Mouse (Mus musculus) spleen, postnatal 10 days (tissue): ENCODE data around the gene Mmd.

Experiments
- DNase-seq, 2 experiments: peaks; one replicate each; pipeline ENCODE4 v3.0.0; 2021 to 2022; ENCODE audit warnings: low spot score in 2 of 2

The Mmd gene

DNA sequence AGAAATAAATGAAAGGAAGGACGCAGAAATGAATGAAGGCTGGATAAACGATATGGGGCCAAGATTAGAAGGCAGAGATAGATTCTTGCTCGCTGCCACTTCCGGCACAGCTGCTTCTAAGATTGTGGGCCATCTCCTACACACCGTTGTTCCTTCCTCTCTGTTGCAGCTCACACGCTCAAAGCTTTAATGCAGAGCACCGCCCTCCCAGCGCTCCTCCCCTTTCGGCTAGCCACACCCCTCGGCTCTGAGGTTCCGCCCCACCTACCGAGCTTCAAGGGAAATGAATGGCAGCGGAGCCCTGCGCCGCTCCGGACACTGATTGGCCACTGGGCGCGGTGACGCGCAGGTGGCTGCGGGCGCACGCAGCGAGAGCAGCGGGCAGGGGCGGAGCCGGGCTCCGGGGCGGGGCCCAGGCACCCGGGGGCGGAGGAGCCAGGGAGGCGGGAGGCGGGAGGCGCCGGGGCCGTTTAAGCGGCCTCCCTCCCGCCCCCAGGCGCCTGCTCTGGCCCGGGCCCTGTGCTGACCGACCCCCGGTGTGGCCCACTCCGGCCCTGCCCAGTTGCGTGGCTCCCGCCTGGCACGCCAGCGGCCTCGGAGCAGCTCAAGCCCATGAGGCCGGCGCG is at the start of gene Mmd:
Mmd (plus strand) TSS at position 432 of the 626 bp plus-strand sequence.
- DNase-seq = peak; percentile 88 to 96

DNA sequence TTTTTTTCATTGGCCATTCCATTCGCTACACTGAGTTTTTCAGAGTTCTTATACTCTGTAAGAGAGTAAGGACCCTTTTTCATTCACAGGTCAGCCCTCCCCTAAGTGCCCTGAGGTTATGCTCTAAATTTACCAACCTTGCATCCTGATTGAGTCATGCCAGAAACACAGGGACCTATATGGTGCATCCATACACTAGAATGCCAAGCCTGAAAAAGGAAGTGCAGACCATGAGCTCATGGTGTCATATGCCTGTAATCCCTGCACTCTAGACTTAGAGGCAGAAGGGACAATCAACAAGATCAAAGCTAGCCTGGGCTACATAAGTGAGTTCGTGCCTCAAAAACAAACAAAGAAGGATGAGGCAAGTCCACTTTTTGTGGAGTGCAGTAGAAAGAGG is 48.4 kb upstream of the Mmd start:
- DNase-seq = no peak

DNA sequence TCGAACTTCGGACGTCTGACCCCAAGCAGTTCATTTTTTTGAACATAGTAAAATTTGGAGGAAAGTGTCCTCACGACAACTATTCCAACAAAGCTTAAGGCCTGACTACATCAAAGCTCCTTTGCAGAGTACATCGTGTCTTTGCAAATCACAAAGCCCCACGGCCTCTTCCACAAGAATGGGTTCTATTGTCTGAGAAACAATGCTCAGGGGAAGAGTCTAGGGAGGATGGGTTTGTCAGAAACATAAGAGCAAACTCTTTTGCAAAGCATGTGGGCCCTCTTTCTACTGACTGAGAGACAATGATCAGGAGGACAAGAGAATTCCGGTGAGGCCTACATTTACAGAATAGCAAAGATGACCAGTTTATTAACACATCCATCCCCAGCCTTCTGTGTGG is 35.0 kb upstream of the Mmd start:
- DNase-seq = no peak

DNA sequence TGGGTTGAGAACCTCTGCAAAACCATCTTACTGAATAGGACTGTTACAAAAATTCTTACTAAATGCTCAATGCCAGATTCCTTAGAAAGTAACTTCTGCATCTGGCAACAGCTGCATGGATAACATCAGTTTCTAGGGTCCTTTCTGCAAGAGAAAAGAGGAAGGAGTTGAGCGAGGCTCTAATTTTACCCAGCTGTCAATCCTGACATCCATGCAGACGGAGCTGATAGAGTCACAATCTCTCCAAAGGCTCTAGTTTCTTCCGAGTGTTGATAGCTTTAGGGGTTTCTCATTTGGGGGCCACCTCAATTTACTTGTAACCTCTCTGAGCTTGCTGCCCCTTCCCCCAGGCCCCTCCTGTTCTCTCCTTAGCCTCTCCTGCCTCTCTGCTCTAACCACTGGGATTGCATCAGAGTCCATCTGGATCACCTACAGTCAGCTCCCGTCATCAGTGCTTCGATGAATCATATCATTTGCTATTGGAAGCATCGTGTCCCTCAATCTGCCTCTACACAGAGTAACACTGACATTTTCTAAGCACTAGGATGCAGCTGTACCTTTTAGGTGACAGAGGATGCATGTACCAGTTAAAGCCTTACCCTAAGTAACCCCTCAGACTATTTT is 29.1 kb upstream of the Mmd start:
- no peak for DNase-seq

DNA sequence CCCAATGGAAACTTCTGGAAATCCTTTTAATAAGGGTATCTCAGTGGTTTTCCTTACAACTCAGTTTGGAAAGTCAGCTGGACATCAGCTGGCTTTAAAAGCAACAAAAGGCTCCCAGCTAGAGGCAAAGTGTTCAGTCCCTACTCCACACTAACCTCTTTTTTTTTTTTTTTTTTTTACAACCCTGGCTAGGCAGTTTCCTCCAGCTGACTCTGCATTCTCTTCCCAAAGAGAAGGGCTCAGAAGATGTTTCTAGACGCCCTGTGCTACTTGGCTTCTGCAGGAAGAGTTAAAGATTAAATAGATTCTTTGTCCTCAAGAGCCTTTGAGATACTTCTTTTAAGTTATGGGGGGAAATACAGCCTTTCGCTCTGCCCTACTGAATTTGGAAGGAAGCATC is 28.5 kb upstream of the Mmd start:
- no peak for DNase-seq

DNA sequence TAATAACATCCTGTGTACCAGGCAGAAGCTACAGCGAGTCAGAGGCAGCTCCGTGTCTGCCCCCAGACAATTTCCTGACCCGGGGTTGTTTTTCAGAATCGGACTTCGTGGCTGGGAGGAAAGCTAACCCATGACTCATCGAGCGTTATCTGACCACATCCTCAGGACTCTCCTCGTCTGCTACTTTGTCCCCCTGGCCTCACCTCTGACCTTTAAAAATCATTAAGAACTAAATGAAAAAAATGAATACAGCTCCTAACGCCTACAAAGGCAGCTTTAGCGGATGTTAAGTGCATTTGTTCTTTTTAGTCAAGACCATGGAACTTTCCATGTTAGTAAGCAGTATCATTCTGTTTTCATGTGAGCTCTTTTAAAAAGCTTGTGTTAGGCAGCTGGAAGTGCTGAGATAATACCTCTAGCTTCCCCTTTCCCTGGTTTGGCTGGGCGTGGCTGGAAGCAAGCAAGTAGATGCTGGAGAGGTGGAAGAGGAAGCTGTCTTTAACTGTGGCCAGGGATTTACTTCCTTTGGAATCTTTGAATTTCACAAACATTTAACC is 24.3 kb upstream of the Mmd start:
- no peak for DNase-seq

DNA sequence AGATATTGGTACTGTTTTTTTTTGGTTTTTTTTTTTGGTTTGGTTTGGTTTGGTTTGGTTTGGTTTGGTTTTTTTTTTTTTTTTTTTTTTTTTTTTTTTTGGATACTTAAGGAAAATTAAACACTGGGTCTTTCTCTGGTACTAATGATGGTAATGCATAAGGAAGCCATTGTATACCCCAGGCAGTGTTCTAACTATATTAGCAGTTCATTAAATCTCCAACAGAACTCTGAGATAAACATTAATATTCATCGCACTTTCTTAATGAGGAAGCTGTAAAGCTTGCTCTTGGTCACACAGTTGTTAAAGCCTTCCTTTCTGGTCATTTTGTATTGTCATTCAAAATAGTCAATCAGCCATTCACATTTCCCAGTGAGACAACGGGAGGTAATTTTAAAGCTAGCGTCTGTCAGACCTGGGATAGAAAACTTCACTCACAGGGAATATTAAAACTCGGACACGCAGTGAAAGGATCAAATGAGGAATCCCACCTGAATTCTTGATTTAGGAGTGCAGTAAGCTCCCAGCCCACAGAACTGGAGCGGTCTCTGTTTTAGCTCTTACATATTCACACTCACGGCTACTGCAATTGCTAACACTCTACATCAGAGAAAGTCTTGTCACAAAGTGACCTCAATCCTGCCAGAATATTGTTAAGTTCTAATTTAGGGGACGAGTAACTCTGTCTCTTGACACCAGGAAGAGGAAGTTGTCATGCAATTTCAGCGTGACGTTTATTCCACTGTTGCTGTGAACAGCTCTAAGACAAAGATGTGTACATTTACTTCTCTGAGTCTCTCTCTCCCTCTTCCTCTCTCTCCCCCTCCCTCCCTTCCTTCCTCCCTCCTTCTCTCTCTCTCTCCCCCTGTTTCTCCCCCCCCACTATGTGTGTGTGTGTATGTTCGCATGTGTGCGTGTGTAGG is 22.0 kb upstream of the Mmd start:
- no peak for DNase-seq

DNA sequence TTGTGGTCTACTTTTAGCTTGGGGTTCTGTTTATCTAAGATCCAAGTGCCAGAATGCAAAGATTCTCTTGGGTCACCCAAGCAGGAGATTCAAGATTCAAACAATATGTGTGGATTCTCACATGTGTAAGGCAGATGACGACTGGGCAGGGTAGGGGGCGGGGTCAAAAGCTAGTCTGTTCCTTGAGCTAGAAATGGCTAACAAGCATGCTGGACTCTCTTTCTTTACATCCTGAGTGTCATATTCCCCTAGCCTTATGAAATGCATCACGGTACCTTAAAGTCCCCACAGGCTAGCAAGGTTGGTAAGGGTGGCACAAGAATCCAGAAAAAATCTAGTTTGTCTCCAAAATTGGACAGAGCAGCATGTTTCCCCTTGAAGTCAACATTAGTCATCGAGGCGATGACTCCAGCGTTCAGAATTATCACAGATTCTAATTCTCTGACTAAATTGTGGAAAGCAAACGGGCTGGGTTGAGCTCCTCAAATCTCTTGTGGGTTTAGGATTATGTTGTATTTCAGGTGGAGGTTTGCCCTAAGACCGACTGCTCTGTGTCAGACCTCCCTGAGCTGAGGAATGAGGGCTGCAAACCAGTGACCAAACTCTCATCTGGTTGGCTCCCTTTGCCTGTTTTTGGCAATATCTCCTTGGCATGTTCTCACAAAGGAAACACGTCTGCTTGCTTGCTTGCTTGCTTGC is 20.9 kb upstream of the Mmd start:
- no peak for DNase-seq

DNA sequence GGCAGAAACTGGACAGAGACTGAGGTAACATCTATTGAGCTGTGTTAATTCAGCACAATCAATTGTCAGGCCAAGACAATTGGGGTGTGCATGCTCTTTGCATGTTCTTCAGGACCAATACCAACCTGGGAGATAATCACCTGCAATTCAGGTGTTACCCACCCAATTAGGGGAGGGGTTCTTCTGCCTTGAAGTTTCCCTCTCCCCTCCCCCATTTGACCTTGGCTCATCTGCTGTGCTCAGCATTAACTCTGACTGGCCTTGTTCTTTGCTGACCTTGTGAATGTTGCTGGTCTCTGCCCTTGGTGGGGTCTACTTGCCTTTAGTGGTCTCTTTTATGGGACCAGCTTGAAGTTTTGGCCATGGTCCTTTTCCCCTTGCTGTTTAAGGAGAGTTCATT is 19.5 kb upstream of the Mmd start:
- DNase-seq = no peak

DNA sequence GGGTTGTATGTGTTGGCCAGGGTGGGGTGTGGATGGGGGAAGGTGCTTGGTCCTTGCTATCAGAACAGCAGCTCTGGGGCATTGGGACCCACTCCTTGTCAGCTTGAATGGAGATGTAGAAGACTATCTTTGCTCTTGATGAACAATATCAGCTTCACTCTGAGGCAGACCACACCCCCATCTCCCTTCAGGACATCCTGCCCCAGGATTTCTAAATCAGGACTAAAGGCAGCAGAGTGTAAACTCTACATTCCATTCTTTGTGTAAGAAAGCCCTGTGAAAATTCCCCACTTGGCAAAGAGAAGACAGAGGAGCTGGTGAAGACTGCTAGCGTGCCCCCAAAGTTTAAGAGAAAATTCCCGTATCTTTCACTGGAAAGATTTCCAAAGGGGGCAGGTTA is 18.6 kb upstream of the Mmd start:
- DNase-seq = no peak

DNA sequence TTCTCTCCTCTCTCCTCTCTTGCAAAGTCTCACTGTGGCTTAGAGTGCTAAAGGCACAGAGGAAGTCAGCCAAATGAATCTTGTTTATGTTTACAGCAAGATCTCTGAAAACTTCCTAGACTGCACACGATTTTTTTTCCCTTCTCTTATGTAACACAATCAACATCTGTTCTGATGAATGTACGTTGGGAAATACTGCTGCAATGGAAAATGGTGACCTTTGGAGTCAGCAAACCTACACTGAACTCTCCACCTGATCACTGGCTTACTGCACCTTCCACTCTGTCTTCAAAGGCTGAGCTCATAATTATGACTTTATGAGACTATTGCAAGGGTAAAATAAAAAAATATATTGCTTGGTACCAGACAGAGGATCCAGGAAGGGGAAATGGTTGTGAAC is 17.6 kb upstream of the Mmd start:
- no peak for DNase-seq

DNA sequence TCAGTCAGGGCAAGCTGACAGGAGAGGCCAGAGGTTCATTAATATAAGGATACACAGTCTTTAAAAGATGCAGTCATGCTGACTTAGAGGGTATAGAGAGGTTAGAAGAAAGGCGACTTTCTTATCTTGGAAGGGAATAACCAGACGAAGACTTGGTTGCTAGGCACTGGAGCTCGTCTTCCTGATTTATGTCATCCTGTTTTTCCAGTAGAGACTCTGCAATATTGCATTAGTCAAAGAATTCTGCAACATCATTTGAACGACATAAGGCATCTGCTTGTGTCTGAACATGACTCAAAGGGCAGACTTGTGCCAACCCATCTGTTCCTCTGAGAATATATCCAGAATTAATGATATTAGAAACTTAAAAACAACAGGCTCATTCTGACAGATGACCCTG is 16.6 kb upstream of the Mmd start:
- DNase-seq = no peak

DNA sequence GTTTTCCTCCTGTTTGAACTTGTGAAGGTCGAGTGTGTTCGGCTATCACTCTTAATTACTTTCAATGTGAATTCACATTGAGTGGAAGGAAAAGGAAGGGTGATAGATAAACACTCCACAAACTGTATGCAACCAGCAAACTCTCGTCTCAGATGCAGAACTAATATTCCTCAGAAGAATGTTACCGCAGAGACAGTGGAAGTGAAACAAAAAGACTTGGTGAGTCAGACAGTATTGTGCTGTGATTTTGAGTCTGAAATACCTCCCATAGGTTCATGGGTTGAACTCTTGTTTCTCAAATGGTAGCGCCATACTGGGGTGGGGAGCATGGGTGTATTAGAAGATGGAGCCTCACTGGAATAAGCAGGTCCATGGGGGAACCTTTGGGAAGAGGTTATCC is 14.0 kb upstream of the Mmd start:
- DNase-seq = no peak

DNA sequence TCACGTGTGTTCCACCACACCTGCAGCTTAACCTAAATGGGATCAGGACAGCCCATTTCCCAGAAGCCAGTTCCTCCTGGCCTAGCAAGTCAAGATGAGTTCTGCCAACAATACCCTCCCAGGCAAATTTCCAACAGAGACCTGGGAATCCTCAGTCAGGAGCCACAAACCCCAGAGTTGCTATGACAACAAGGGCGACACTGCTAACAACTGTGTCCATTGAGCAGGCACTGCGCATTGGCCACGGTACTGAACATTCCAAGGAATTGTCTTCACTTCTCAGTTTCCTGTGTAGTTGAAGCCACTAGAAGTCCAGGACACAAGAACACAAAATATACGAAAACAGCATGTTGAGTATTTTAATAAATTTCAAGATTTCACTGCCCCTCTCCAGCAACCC is 11.6 kb upstream of the Mmd start:
- DNase-seq = no peak

DNA sequence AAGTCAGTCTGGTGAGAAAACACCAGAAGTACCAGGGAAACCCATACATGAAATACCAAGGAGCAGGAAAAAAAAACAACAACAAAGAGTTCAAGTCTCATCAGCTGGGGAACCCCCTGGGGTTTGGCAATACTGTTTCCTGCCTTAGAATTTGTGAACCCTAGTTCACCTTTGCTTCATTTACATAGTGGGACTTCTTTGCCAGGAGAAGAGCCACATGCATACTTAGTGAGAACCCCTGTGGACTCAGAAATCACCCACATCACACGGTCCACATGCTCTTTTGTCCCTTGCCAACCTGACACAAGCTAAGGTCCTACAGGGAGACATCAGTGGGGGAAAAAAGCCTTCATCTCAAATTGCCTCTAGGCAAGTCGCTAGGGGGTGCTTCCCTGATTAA is 10.6 kb upstream of the Mmd start:
- no peak for DNase-seq

DNA sequence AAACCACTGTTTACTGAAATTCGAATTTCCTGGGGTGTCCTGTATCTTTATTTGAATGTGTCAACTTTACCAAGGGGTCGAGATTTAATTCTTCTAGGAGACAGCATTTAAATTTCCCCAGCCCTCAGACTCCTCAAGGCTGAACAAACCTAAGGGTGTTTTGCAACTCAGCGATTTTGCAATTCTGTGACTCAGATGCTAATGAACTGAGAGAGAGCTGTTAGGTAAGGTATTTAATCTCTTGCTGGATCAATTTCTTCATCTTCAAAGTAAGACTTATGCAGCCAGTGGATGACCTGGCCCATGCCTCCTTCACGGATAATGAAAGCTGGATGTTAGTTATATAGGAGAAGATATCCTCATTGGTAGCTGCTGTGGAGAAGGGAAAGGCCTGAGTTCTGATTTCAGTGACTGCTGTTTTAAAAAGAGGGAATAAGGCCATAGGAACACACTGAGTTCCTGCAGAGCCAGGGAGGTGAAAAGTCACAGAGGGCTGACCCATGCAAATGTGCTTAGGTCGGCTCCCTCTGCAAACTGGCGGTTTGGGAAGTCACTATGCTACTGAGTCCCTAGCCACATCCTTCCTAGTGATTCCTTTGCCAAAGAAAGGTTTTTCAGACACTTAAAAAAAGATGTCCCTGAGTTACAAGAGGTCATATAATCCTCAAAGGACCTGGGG is 8.5 kb upstream of the Mmd start:
- no peak for DNase-seq

DNA sequence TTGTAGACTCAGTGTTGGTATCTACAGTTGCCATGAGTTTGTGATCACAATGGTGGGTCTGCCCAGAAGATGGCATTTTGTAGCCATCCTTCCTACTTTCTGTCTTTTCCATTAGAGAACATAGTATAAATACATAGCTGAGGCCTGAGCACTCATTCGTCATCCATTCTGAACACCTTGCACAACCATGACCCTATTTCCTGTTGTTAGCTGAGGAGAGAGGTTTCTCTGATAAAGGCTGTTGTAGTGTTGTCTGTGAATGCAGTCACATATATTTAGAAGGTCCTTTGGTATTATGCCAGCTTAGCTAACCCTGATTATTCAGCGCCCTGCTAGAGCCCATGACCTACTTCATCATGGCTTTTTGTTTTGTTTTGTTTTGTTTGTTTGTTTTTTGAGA is 7.4 kb upstream of the Mmd start:
- DNase-seq = no peak

DNA sequence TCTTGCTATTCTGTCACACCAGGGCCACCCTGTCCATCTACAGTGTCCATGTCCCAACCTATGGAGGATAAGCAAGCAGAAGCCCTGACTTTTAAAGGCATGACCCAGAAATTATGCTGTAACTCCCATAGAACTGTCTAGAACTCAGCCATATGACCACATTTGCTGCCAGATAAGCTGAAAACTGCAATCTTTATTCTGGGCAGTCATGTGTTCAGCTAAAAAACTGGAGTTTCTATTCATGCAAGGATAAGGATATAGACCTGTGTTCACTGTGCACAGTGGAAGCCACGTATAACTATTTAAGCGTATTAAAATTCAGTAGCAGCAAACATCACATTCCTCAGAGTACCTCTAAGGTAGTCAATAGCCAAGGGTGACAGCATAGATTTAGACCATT is 6.0 kb upstream of the Mmd start:
- no peak for DNase-seq

DNA sequence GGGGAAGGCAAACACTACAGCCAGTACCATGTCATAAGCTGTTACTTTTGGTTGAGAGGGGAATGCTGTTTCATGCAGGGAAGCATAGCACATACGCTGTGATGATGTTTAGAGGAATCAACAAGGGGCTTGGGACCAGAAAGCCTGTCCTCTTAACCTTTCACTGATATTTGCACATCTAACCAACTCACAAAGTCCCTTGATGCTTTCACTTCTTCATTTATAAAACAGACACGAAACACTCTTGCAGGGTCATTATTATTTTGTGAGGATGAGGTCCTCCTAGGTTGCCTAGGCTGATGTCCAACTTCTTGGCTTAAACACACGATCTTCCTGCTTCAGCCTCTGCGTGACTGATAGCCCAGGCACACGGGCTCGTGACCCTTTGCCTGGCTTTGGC is 3.6 kb upstream of the Mmd start:
- DNase-seq = no peak

DNA sequence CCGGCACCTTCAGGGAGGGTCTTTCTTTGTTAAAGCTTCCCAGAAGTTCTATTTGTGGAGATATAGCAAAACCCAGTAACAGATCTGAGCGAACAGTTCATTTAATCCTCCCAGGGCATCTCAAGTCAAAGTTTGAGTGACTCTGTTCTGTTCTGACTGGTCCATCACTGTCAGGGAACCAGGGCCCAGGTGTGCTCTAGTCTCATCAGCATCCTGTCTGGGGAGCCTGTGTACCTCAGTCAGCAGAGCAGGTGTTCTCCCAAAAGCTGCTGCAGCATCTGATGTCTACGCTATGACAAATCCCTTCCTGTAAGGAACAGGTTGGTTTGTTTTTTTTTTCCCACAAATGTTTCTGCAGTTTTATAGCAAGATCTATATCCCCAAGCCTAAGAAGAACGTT is 2.6 kb upstream of the Mmd start:
- DNase-seq = no peak

DNA sequence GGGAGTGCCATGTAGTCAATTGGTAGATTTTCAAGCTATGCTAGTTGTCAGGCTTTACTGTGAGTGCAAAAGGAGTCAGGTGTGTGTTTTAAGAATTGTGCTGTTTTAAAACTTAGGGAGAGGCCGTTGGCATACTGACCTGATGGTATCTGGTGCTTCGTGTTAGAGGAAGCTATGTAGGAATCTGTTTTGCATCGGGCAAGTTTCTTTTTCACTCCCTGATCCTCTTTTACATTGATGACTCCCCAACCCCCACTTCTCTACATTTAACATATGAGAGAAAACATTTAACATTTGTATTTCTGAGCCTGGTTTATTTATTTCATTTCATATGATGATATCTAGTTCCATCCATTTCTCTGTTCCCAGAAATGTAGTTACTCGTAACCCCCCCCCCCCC is 1.5 kb upstream of the Mmd start:
- no peak for DNase-seq
